Mouse (Mus musculus) left cerebral cortex, adult 11 months (tissue): ENCODE results near the gene Olfr212.
"Not testable (repeated sequence)": the region's sequence is repeated elsewhere in the genome, so short reads cannot be mapped to it uniquely, and the experiment has no call there.

Source experiments
- DNase-seq: peaks from one replicate; pipeline ENCODE4 v3.0.0; 2022; ENCODE audit warnings: low spot score

Gene Olfr212

DNA sequence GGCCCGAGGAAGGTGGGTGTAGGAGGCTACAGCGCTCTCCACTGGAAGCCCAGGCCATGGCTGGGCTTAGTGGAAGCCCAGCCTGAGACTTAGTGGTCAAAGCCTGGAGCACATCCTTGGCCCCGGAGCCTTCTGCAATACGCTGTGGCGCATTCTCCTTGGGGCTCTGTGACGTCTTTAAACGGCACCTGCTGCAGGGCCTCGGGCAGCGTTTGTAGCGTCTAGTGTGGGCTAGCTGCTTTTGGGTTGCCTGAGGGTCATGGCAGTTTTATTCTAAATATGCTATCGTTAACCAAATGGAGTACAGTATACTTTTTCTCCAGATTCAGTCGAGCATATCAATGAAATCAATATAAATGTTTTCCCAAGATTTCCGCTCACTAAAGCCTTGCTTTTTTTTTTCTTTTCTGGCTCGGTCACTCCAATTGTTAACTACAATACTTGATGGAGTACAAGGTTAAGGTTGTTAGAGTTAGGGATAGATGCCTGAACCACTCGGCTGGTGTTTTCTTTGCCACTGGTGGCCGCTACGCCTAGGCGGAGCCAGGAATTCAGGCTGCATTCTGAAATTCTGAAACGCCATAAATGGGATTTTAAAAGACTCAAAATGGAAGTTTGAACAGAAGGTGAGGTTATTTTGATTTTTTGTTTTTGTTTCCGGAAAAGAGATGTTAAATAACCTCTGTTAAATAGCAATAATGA, at the start of gene Olfr212:
Gene Olfr212, plus strand, starts transcription at position 215 of the 702 bp plus-strand sequence.
- not testable (repeated sequence) for DNase-seq

DNA sequence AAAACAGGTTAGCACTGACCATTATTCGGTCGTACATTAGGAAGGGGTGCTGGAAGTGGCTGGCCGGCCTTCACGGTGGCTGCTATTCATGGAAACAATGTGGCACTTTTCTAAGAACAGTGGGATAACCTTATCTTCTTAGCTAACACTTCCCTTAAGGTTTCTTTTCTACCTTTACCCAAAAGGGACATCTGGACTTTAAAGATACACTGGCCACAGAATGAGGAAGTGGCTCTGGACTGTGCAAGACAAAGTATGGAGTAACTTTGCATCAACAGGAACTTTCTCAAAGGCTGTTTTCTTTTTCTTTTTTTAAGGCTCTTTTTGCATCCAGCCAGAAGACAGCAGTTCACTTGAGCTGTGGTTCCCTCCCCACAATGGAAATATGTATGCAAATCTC, 47.6 kb upstream of the Olfr212 start:
- no peak for DNase-seq

DNA sequence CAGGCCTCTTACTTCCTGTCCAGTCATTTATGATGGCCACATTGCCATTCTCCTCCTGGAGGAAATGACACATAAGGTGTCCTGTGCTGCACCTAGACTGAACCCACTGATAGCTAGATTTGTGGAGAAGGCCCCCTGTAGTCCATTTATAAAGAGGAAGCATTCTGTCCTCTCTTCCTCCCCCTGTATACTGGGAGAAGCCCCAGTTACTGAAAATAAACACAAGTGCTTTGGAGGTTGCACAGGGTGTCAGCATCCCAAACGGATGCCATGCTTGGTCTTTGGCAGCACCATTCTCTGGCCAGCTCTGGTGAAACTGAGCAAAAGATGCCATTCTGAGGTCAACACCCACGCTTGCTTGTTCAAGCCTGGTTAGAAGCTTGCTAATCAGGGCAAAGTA, 47.1 kb upstream of the Olfr212 start:
- DNase-seq = no peak

DNA sequence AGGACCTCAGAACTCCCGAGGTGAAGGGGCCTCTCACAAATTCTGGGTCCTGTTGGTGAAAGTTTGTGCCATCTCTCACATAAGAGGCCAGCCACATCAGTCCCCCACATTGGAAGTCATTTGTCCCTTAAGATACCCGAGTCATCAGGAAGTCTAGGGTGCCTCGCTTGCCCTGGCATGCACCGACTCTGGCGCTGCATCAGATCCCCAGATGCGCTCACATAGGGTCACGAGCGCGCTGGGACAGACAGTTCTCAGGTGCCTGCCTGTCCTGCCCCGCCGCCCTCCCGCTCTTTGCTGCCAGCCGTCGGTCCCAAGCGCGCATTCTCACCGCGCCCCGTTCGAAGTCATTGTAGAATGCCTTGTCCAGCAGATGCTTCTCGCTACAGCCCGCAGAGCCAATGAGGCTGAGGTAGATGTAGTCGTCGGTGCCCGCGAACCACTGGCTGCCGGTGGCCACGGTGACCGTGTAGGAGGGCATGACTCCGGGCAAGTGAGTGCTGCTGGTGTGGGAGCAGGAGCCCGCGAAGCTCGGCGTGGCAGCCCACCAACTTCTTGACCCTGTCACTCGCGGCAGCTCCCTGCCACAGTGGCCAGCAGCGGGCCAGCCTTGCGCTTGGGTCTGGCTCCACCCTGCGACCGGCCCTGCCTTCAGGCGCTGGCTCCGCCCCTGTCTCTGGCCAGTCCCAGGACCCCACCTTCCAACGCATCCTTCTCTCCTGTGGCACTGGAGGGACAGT, 45.6 kb upstream of the Olfr212 start, which contains the start of gene Alox5:
Gene Alox5, minus strand, starts transcription at position 635 of the 740 bp plus-strand sequence.
- no peak for DNase-seq

DNA sequence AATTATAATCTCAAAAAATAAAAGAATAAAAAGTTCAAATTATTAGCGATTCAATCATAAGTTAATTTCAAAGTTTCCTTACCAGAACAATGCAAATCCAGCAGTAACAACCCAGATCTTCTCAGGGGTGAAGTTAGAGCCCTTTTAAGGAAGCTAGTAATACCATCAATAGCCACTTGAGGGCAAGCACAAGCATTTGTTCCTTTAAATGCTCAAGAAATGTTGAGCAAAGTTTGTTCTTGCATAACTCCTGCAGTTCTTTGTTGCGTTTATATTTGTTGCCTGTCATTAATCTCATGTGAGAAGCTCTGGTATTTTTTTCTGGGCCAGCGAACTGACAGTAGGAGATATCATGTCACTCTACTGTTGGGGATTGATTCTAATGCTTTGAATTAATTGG, 38.2 kb upstream of the Olfr212 start:
- DNase-seq = no peak

DNA sequence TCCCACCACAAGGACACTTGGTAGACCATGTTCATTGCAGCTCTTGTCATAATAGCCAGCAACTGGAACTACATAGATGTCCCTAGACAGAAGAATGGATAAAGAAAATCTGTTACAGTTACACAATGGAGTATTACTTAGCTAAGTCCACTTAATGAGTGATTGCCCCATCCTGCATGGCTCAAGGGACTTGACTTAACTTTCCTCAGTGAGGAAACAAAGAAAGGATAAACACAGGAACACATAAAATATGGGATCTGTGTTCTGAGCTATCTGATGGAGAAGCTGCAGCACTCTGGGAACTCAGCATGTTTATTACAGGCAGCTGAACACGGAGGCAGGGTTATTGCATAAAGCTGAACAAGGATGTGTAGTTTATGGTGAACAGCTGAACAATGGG, 21.2 kb upstream of the Olfr212 start:
- DNase-seq = no peak

DNA sequence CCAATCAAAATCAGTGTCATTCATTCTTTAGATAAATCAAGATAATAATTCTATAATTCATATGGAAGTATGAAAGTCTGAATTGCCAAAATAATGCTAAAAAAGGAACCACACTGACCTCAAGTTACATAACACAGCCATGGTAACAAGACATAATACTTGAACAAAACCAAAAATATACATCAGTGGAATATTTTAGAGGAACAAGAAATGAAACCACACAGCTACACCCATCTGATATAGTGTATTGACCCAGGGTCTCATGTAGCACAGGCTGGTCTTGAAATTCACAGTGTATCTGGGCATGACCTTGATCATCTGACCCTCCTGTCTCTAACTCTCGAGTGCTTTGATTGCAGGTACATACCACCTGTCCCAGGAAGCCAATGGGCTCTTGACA, 19.5 kb upstream of the Olfr212 start:
- no peak for DNase-seq

DNA sequence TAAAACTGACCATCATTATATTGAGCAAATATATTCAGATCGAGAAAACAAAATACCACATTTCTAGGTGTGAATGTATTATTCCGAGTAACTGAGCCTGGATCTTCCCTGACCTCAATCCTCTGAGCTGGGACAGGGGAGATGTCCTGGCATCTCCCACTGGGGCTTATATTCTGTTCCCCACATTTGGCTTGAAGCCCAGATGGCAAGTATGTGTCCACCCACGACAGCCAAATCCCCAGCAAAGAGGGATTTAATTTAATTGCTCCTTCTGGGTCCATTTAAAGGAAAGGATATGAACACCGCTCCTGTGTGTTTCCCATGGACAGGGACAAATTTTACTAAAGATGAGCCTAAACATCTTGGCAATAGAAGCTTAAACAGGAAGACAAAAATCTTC, 17.5 kb upstream of the Olfr212 start, which contains the start of gene Olfr211:
Gene Olfr211, plus strand, starts transcription at position 301 of the 400 bp plus-strand sequence.
- DNase-seq = no peak

DNA sequence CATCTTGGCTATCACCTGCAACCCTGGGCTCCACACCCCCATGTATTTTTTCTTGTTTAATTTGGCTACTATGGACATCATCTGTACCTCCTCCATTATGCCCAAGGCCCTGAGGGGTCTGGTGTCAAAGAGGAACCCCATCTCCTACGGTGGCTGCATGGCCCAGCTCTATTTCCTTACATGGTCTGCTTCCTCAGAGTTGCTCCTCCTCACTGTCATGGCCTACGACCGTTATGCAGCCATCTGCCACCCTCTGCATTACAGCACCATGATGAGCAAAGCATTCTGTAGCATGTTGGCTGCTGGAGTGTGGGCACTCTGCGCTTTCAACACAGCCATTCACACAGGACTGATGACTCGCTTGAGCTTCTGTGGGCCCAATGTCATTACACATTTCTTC, 12.6 kb upstream of the Olfr212 start:
- DNase-seq = no peak

DNA sequence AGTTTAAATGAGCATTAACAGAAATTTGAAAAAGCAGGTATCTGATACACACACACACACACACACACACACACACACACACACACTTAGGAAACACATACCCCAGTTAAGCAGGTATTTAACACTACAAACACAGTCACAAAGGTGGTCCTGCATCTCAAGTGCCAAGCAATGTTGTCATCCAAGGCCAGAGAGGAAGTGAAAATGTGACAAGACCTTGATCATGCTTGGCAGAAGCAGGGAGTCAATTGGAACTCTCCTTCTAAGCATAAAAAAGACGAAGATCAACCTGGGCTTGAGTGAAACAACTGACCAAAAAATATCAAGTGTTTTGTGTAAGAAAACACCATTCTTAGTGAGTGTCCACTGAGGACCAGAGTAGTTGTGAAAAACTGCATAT, 10.4 kb upstream of the Olfr212 start:
- no peak for DNase-seq

DNA sequence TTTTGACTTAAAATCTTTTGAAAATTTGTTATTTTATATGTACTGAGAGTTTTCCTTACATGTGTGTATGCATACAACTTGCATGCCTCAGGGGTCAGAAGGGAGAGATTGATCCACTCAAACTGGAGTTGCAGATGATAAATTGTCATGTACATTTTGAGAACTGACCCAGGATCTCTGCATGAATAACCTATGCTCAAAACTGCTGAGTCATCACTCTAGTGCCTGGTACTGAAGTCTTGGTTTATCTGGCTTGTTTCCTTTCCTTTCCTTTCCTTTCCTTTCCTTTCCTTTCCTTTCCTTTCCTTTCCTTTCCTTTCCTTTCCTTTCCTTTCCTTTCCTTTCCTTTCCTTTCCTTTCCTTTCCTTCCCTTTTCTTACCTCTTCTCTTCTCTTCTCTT, 8.5 kb downstream of the Olfr212 start:
- DNase-seq = no peak

DNA sequence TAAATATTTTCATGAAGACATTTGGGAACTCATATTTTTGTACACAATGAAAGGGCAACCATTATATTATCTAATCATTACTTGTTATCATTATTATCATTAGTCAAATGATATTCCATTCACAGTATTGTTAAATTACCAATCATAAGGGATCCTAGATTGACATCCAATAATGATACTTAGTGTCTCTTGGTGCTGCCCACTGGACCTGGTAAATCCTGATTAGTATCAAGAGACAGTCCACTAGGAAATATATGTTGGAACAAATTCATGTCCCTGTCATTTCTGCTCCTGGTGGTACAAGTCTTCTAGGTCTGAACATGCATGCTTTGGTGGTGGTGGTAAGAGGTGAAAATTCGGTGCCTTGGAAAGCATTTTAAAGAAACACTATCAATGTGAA, 31.8 kb downstream of the Olfr212 start, which contains the start of gene Olfr213:
Gene Olfr213, plus strand, starts transcription at position 301 of the 400 bp plus-strand sequence.
- no peak for DNase-seq

DNA sequence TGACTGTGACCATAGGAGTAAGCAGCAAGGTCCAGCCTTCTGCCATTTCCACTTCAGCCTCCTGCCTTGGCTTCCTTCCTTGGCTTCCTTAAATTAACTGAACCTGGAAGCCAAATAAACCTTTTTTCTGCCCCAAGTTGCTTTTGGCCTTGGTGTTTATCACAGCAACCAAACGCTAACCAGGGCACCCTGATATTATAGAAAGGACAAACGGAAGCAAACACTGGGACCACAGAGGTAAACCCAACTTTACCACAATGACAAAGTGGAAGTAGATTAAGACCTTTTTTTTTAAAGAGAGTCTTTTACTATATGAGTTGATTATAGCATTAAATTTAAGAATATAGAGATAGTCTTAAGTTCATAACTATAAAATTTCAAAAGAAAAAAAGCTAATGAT, 36.2 kb downstream of the Olfr212 start:
- no peak for DNase-seq

DNA sequence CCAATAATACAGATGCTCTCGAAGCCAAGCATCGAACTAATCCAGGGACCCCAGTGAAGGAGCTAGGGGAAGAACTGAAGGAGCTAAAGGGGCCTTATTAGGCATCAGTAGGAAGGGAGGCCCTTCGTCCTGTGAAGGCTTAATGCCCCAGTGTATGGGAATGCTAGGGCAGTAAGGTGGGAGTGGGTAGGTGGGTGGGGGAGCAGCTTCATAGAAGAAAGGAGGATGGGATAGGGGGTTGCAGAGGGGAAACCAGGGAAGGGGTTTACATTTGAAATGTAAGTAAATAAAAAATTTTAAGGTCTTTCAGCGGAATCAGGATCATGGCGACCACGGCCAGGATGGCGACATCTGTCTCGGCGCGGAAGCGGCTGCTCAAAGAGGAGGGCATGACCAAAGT, 44.5 kb downstream of the Olfr212 start, which contains the start of gene Gm5580:
Gene Gm5580, plus strand, starts transcription at position 301 of the 400 bp plus-strand sequence.
- DNase-seq = not testable (repeated sequence)

DNA sequence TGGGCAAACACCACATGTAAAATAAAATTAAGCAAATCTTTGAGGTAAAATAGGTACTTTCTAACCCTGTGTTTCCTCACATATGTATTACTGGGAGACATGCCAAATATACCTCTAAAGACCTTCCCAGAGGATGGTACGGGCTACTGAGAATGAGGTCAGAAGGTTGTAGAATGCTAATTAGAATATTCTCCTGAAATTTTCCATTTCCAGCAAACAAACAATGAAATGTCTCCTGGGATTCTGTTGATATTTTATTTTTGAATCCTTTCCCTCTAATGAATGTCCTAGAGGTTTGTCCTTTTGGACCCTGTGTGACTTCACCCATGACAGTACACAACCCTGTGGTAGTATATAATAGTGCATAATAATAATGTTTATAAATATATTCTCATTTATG, 47.6 kb downstream of the Olfr212 start, which contains the start of gene Olfr214:
Gene Olfr214, plus strand, starts transcription at position 301 of the 400 bp plus-strand sequence.
- DNase-seq = no peak

DNA sequence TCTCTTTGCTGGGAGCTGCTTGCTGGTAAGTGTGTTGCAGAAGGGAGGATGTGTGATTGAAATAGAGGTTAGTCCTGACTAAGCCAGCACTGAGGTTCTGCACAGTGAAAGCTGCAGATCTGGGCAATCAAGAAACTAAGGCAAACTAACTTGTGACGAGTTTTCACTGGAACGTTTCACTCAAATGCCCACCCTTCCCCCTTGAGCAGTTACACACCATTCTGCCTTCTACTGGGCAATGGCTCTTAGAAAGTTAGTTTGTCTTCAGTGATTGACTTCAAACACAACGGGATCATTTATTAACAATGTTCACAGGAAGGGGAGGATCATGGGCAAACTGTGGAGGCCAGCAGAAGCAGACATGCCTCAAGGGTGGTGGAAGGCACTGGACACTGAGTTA, 48.6 kb downstream of the Olfr212 start:
- DNase-seq = no peak
